Mouse (Mus musculus) midbrain, postnatal 0 days (tissue): ENCODE data around the gene Gm20388. TPM values are rescaled to one million over a fixed set of nuclear protein-coding genes. Genes with fewer than 3 reads are reported as not detected.
"Not testable (repeated sequence)": the region's sequence is repeated elsewhere in the genome, so short reads cannot be mapped to it uniquely, and the experiment has no call there.

Source experiments
- ATAC-seq: fragments of 200-750 bp; cut with Nextera tagmentation; 2 replicates; pipeline ENCODE4 v1.8.0; 2017; ENCODE audit warnings: moderate number of reproducible peaks, mild to moderate bottlenecking, moderate TSS enrichment, moderate library complexity; ENCODE audit not compliant: low FRiP score
- DNase-seq: peaks from one replicate; pipeline ENCODE4 v3.0.0-alpha.2; 2015; ENCODE audit warnings: low spot score
- H3K27ac ChIP-seq: fragments of 300-500 bp; sonication (generic); 2 replicates; pipeline ENCODE4 v1.5.1; 2014; ENCODE audit warnings: low read depth, mild to moderate bottlenecking, low read length, mixed read lengths
- H3K27me3 ChIP-seq: fragments of 300-500 bp; sonication (generic); 2 replicates; pipeline ENCODE4 v1.6.1; 2014; ENCODE audit warnings: low read length, control low read depth, mixed read lengths; ENCODE audit not compliant: insufficient read depth
- H3K36me3 ChIP-seq: fragments of 300-500 bp; sonication (generic); 2 replicates; pipeline ENCODE4 v1.6.1; 2014; ENCODE audit warnings: low read length, control low read depth, mixed read lengths; ENCODE audit not compliant: insufficient read depth
- H3K4me1 ChIP-seq: fragments of 300-500 bp; sonication (generic); 2 replicates; pipeline ENCODE4 v1.6.1; 2014; ENCODE audit warnings: mild to moderate bottlenecking, control low read depth, antibody characterized with exemption, low read length, mixed read lengths; ENCODE audit not compliant: insufficient read depth
- H3K4me2 ChIP-seq: fragments of 300-500 bp; sonication (generic); 2 replicates; pipeline ENCODE4 v1.6.1; 2014; ENCODE audit warnings: low read depth, mild to moderate bottlenecking, low read length, mixed read lengths; ENCODE audit not compliant: poor library complexity, severe bottlenecking
- H3K4me3 ChIP-seq: fragments of 300-500 bp; sonication (generic); 2 replicates; pipeline ENCODE4 v1.5.1; 2014; ENCODE audit warnings: low read depth, mild to moderate bottlenecking, low read length, moderate library complexity
- H3K9ac ChIP-seq: fragments of 300-500 bp; sonication (generic); replicated peaks from 2 replicates; pipeline ENCODE4 v1.6.1; 2014; ENCODE audit warnings: mild to moderate bottlenecking, low read length, moderate library complexity, mixed read lengths; ENCODE audit not compliant: poor library complexity, severe bottlenecking
- H3K9me3 ChIP-seq: fragments of 300-500 bp; sonication (generic); 2 replicates; pipeline ENCODE4 v1.6.1; 2016; ENCODE audit warnings: low read length, control low read depth
- CTCF ChIP-seq: IDR thresholded peaks from 2 replicates; pipeline ENCODE4 v1.5.1; 2016; ENCODE audit warnings: antibody characterized with exemption, mild to moderate bottlenecking
- WGBS: fragments of 180-500 bp; shearing (Covaris S2); extraction: QIAGEN DNeasy Blood & Tissue Kit; methylation state at CpG from one replicate; pipeline ENCODE4 v1.1.7; 2014; 5-methylcytosine and 5-hydroxymethylcytosine counted together
- polyA plus RNA-seq: library from polyadenylated mRNA; unstranded; fragments of >200 nt; fragmentation: Nextera tagmentation; extraction: Ambion mirVana; gene quantifications from 2 replicates; pipeline ENCODE4 v1.2.1, GENCODE M21; 2015
- total RNA-seq: library from RNA; depleted of rRNA; stranded (reverse); fragments of >200 nt; gene quantifications from 2 replicates; pipeline ENCODE4 v1.2.3, GENCODE M21; 2014

Gene Gm20388
- total and polyA plus RNA-seq, 2 experiments from 2014 or later: 74.2 TPM; not detected in 1

GRCm38 (mm10) chr8:123454559-123454958 lies 3543.9 kb downstream of the Gm20388 start:
- Histone ChIP-seq H3K36me3 (peaks cover 65% of the 10 kb centered on the region), H3K27me3 (no peaks in the 10 kb centered on the region), H3K4me1 (no peaks in the 10 kb centered on the region), H3K27ac (no peak overlapping the region), H3K4me3 (no peak overlapping the region), H3K4me2 (no peak overlapping the region), H3K9me3 (no peaks in the 10 kb centered on the region), H3K9ac (no peak overlapping the region)
- ATAC-seq (no peak), DNase-seq (no peak)
- 96% methylated on average over 6 of the region's 6 CpGs for WGBS
- TF ChIP-seq CTCF: no peak

- H3K9me3 ChIP-seq: no peaks in the 10 kb centered on the region
- no peaks in the 10 kb centered on the region for H3K4me1 ChIP-seq
- peaks cover 46% of the 10 kb centered on the region for H3K36me3 ChIP-seq
- ATAC-seq (no peak), DNase-seq (no peak)
- H3K4me2 ChIP-seq: no peak overlapping the region
- H3K27me3 ChIP-seq: no peaks in the 10 kb centered on the region
- 91% methylated on average over 4 of the region's 4 CpGs for WGBS
- no peak overlapping the region for H3K9ac ChIP-seq
- H3K4me3 ChIP-seq: no peak overlapping the region
- no peak for TF ChIP-seq CTCF
- no peak overlapping the region for H3K27ac ChIP-seq
Observed at GRCm38 (mm10) chr8:123463651-123464050, 3553.0 kb downstream of the Gm20388 start.

GRCm38 (mm10) chr8:123467476-123467875 lies 3556.8 kb downstream of the Gm20388 start:
- H3K27me3 ChIP-seq: no peaks in the 10 kb centered on the region
- H3K4me2 ChIP-seq: no peak overlapping the region
- H3K36me3 ChIP-seq: peaks cover 16% of the 10 kb centered on the region; the same call in 1 of the 2 replicates
- TF ChIP-seq CTCF: no peak
- H3K4me1 ChIP-seq: no peaks in the 10 kb centered on the region
- H3K9me3 ChIP-seq: no peaks in the 10 kb centered on the region
- ATAC-seq: no peak
- no peak overlapping the region for H3K4me3 ChIP-seq
- H3K27ac ChIP-seq: no peak overlapping the region
- 78% methylated on average over 3 of the region's 3 CpGs for WGBS
- H3K9ac ChIP-seq: no peak overlapping the region
- DNase-seq: no peak

GRCm38 (mm10) chr8:123472991-123473390 lies 3562.3 kb downstream of the Gm20388 start:
- not testable (repeated sequence) for H3K4me1 ChIP-seq, H3K4me2 ChIP-seq, H3K27me3 ChIP-seq, H3K4me3 ChIP-seq, H3K9me3 ChIP-seq, ATAC-seq, H3K9ac ChIP-seq, H3K27ac ChIP-seq, DNase-seq, H3K36me3 ChIP-seq
- 81% methylated on average over 6 of the region's 6 CpGs for WGBS

GRCm38 (mm10) chr8:123474549-123474948 lies 3563.9 kb downstream of the Gm20388 start:
- not testable (repeated sequence) for ATAC-seq, DNase-seq
- 65% methylated on average over 5 of the region's 5 CpGs for WGBS

GRCm38 (mm10) chr8:123476911-123477736 lies 3566.5 kb downstream of the Gm20388 start:
- peak; percentile 64 for DNase-seq
- H3K4me2 ChIP-seq: peak overlapping the region; percentile 66
- H3K4me3 ChIP-seq: peak overlapping the region; percentile 74
- peaks cover 10% of the 10 kb centered on the region for H3K4me1 ChIP-seq
- H3K9ac ChIP-seq: peak overlapping the region; percentile 79
- no peak for TF ChIP-seq CTCF
- 6% methylated on average over 34 of the region's 34 CpGs for WGBS
- H3K27me3 ChIP-seq: no peaks in the 10 kb centered on the region
- no peaks in the 10 kb centered on the region for H3K9me3 ChIP-seq
- ATAC-seq: peak; percentile 57
- H3K27ac ChIP-seq: peak overlapping the region; percentile 96
- peaks cover 8% of the 10 kb centered on the region for H3K36me3 ChIP-seq

More at GRCm38 (mm10) chr8:123474549-123474948, 3563.9 kb downstream of the Gm20388 start:
- not testable (repeated sequence) for H3K27me3 ChIP-seq, H3K36me3 ChIP-seq, H3K4me1 ChIP-seq, H3K4me2 ChIP-seq, H3K9me3 ChIP-seq, H3K9ac ChIP-seq, H3K4me3 ChIP-seq, H3K27ac ChIP-seq
